Mouse (Mus musculus): ENCODE results near the gene Fbxl16. TPM values are rescaled to one million over a fixed set of nuclear protein-coding genes. Genes with fewer than 3 reads are reported as not detected.

Fbxl16 gene
- not detected for total RNA-seq (2023)

DNA sequence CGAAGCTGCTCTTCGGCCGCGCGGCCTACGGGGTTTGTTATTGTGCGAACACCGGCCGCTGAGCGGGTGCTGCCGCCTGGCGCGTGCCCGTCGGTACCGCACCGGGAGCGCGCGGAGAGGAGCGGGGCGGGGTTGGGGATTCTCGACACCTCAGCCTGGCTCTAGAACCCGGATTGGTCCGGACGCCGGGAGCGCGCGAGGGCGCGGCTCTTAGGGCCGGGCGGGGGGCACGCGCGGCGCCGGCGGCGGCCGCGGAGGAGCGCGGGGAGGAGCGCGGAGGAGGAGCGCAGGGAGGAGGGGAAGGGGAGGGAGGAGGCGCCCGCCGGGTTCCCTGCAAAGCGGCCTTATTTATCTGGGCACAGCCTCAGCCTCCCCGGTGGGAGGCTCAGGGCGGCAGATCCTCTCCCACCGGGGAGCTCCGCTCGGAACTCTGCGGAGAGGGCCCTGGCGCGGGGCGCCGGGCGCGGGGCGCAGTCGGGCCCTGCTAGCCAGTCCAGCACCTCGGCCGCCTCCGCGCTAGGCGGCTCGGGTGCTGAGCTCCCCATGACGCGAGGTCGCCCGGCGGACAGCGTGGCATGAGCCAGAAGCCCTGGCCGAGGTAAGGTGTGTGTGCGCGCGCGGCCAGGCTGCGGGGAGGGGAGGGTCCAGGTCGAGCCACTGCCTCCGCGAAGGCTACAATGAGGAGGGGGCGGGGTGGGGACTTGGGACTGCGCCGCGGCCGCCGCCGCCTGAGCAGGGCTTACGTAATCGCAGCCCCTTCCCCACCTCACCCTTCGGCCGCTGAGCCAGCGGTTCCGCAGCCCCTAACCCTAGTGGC is at the start of gene Fbxl16:
TSS of gene Fbxl16 (plus strand) at position 297 of the 817 bp plus-strand sequence.

DNA sequence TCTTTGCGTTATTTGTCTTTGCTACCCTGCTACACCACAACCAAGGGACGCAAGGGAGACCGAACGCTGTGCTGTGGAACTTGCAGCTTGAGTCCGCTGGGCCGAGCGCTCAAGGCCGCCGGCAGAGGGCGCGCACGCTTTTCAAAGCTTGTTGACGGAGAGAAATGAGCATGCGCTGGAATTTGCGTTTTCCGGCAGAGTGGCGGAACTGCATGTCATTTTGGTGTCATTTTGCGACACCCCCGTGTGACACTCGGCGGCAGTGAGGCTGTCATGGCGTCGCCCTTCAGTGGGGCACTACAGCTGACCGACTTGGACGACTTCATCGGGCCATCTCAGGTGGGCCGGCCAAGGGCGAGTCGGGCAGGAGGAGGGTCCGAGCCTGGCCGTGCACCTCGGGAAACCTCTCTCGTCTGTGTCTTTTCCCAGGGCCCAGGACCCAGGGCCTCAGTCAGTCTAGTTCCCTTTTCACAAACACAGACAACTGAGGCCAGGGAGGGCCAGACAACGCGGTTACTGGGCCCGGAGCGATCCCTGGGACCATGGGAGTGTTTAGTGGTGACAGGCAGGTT is 35.2 kb upstream of the Fbxl16 start, which contains the start of gene Narfl:
TSS of gene Narfl (plus strand) at position 228 of the 572 bp plus-strand sequence.

DNA sequence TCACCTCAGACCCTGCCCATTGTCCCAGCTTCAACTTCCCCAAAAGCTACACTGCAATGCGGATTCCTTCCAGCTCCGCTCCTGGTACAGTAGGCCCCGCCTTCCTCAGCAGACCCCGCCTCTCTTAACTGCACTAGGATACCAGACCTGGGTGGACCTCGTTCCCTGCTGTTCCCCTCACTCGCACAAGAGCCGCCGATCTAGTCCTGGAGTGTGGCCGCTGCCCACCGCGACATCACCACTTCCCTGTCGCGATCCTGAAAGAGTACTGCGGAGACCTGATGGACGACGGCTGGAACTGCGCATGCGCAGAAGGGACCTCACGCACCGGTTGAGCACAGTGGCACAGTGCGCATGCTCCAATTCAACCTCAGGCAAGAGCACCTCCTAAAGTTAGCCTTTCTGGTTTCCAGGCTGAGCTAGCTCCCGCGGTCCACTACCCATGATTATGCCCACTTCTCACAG is 23.6 kb upstream of the Fbxl16 start, which contains the start of gene Haghl:
TSS of gene Haghl (minus strand) at position 393 of the 465 bp plus-strand sequence.

DNA sequence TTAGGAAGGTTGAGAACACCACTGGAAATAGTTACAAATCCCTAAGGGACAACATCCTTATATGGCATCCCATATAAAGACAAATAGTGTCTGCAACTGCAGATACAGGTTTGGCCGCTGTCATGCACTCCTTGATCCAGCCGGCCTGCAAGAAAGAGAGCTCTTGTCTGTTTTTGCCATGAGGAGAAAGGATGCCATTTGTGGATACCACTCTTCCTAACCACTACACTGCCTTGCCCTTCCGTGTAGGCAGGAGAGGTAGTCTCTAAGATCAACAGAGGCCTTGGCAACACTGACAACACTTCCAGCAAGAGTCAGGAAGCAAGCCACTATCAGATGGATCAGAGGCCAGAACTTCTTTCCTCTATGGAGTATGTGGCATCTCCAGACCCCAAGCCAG is 22.6 kb upstream of the Fbxl16 start, which contains the start of gene Ccdc78:
TSS of gene Ccdc78 (plus strand) at position 301 of the 400 bp plus-strand sequence.

DNA sequence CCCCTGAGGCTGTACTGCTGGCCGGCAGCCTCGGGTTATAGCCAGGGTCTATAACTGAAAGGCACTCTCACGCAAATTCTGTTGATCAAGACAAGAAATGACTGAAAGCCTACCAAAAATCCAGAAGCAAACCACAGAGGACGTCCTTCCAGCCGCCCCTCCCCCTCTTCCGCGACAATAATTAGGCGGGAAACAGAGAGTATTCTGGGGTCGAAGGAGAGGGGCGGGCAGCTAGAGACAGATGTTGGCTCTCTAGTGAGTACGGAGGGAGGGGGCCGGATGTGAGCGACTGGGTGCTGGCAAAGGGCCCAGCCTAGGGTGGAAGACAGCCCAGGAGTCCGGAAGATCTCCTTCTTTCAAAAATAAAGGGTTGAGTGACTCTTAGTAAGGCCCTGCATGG is 16.3 kb upstream of the Fbxl16 start, which contains the start of gene Fam173a:
TSS of gene Fam173a (minus strand) at position 287 of the 400 bp plus-strand sequence.

DNA sequence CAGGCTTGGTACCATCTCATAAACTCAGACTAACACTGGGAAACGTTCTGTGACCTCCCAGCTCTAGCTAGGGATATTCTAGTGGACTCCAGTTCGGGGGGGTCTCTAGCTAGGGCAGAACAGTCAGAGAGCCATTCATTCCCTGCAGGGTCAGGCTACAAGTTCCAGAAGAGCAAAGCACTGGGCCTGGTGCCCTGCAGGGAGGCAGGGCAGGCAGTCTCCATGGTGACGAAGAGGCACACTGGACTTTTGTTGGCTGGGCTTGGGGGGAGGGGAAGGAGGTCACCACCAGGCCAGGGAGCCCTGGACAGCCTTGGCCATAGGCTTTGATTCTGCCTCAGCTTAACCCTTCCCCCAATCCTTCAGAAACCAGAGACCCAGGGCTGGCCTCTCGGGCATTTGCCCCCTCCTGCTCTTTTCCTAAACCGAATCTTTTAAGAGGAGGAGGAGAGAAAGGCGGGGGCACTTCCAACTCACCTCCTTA is 13.2 kb upstream of the Fbxl16 start, which contains the start of gene AC134908.4:
TSS of gene AC134908.4 (minus strand) at position 51 of the 484 bp plus-strand sequence.

DNA sequence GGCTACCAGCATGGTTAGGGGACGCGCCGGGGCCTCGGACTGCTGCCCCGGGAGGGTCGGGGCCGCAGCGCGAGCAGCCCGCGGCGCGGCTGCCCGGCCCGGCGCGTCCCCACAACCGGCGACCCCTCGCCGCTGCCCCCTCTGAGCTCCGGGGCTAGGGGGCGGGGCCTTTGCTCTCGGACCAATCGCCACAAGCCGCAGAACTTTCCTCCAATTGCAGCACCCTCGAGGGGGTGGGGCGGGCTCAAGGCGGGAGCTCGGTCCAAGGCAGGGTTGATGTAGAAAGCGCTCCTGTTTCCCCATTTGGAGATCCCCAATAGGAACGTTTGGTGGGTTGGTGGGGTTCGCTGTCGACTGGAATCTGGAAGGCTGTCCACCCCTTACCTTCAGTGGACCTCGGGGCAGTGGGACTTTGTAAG is 11.9 kb upstream of the Fbxl16 start, which contains the start of gene Metrn:
TSS of gene Metrn (minus strand) at position 186 of the 419 bp plus-strand sequence.

DNA sequence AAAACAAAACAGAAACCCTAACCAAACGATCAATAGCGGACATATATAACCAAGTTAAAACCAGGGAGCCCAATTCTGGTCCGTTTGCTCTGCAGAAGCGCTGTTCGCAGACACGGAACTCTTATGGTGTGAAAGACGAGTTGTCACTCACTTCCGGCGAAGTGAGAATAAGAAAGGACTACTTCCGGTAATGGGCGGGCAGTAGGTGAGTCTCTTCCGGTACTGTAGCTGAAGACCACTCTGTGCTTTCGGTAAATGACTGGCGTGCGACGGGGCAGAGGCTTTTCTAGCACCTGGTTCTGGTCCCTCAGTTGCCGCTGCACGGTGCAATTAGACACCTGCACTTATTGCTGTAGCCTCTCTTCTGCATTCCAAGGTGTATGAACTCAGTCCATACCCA is 14.6 kb downstream of the Fbxl16 start, which contains the start of gene Wdr24:
TSS of gene Wdr24 (plus strand) at position 176 of the 400 bp plus-strand sequence.

DNA sequence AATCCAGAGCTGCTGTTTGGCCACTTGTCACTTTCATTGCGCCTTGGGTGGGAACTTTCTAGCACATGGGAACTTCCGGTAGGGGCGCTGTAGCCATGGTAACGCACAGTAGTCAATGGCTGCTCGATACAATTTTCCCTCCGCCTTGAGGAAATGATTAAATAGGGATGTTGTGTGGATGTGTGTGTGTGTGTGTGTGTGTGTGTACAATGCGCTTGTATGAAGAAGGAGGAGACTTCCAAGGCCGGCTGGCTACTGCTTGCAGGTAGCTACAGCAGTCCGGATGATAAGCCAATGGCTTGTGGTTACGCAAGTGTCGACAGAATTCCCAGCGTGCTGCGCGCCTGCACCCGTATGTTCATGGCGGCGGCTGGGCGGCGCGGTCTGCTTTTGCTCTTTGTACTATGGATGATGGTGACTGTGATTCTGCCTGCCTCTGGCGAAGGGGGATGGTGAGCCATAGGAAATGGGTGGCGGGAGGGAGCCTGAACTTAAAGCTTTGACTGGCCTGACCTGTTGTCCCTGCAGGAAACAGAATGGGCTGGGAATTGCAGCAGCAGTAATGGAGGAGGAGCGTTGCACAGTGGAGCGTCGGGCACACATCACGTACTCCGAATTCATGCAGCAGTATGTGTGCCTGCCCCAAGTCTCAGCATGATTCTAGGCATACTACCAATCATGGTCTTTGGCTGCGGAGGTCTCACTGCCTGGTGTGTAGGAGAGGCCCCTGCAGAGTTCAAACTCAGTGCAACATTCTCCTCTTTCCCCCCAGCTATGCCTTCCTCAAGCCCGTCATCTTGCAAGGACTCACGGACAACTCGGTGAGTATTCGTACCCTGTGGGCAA is 20.1 kb downstream of the Fbxl16 start, which contains the start of gene Jmjd8:
TSS of gene Jmjd8 (plus strand) at position 156 of the 846 bp plus-strand sequence.

DNA sequence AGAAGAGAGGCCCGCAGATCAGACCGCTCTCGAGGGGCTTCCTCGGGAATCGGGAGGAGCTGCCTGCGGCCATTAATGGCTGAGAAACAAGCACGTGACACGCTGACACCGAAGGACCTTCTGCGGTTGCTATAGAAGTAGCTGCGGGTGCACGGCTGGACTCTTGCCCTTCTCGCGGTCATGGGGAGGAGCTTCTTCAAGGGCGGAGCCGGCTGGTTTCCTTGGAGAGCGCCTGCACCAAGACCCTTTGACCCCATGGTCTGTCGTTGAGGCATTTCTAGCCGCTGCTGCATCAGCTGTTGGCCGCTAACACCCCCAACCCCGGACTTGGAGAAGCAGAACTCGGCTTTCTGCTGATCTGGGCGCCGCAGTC is 24.4 kb downstream of the Fbxl16 start, which contains the start of gene Stub1:
TSS of gene Stub1 (minus strand) at position 114 of the 373 bp plus-strand sequence.

DNA sequence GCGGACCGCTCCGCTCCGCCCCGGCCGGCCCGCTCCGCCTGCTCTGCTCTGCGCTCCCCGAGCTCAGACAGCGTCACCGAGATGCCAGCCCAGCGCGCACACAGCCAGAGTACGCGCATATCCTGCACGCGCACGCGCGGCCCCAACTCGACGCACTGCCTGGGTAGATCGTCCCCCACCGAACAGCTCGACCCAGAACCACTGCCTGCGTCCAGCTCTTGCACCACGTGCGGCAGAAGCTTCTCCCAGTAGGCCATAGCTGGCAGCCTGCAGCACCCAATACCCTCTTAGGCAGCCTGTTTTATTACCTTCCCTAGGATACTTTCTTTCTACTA is 28.2 kb downstream of the Fbxl16 start, which contains the start of gene Rhbdl1:
TSS of gene Rhbdl1 (minus strand) at position 220 of the 335 bp plus-strand sequence.

DNA sequence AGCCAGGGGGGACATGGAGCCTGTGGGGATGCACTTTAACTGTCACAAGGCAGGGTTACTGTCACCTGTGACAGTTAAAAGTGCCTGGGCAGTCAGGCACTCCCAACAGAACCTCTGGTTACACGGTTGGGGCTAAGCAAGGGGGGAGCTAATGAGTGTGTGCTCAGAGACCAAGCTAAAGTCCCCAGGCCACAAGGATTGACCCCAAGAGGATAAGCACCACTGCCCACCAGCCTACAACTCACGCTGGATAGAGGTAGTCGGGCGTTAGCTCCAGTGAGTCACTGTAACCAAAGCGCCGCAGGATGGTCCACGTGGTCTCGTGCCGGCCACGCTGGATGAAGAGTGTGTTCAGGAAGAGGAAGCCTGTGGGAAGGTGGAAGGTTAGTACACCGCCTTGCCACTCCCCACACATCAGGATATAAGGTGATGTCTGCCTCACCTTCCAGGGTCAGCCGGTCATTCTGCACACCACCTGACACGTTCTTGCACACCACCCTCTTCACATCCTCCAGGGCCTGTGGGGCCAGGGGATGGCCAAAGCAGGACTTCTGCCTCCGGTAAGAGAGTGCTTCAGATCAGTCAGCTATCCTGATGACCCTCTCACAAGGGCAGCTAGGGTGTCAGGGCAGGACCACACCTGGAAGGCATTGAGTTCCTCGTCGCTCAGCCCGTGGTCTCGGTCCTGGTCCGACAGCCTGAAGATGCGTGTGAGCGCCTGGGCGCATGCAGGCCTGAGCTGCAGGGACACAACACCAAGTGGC is 32.4 kb downstream of the Fbxl16 start, which contains the start of gene Gm20683:
TSS of gene Gm20683 (minus strand) at position 647 of the 764 bp plus-strand sequence.

DNA sequence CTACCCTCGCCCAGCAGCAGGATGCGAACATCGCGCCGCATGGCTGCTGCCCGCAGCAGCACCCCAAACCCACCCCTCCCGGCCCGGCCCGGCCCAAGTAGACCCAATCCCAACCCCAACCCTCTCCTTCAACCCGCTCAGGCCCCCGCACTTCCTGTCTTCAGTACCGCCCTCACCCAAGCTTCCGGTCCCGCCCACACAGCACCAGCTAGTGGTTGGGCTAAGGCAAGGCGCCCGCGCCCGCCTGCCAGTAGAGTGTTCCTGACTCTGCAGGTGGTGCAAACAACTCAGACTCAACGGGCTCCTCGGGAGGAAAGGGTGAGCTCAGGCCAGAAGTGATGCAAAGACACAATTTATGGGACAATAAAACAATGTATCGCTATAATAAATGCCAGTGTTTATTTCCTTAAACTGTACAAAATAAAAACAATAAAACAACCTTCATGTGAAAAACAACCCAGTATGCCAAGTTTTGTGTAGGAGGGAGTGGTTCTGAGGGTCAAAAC is 35.6 kb downstream of the Fbxl16 start, which contains the start of gene Rhot2:
TSS of gene Rhot2 (minus strand) at position 456 of the 506 bp plus-strand sequence.

DNA sequence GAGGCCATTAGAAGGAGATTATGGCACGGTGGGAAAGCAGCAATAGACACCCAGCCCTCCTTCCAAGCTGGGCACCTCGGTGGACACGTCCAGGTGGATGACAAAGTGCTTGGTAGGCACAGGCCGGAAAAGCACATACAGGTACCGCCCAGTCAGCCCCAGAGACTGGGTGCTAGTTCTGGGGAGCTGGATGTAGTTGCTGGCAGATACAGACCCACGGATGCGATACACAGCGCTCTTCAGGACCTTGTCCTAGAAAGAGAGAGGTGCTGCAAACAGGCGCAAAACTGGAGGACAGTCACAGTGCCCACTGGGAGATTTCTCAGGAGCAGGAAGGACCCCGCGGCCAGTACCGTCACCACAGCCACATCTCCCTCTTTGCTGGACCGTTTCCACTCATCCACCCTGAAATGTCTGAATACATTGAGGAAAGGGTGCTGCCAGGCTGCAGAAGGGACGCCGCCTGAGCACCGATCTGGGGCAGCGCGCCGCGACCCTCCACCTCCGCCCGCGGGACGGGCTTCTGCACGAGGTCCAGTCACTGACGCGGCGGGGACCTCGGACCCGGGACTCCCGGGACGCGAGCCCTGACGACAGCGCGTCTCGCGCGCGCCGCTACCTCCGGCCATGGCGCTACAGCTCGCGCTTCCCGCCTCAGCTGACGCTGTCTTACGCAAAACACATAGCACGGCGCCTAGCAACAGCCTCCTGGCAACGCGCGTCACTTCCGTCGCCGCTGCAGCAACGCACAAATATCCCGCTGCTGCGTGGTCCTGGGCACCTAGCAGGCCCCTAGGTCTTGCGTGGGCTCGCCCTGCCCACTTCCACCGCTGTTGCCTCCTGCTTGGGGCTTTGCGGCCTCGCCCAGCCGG is 52.2 kb downstream of the Fbxl16 start, which contains the start of gene Wdr90:
TSS of gene Wdr90 (minus strand) at position 670 of the 872 bp plus-strand sequence.

DNA sequence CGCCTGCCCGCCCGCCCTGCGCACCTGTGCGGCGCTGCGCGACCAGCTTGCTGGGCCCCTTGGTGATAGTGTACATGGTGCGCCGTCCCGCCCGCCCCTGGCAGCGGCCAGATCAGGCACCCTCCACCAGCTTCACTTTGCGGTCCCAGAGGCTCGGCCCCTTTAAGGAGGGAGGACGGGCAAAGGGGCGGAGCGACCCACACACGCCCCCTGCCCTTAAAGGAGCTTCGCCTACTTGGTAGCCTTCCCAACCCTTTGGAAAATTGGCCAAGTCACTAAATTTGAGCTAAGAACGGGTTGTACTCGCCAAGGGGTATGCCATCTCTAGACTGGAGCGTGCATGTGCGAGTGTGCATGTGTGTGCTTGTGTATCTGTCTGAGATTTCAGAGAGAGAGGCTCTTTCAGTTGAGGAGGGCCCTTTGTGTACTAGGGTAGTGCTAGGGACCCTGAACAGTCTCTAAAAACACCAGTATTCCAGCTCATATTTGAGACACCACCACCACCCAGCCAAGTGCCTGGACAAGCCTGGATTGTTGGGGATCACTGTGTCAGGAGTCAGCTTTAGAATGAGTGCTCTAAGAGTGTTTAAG is 59.8 kb downstream of the Fbxl16 start, which contains the start of gene Mcrip2:
TSS of gene Mcrip2 (minus strand) at position 164 of the 591 bp plus-strand sequence.

